Mouse (Mus musculus): ENCODE results near the gene Pah. TPM values are rescaled to one million over a fixed set of nuclear protein-coding genes. Genes with fewer than 3 reads are reported as not detected.

Gene Pah
- polyA plus RNA-seq (2012; fragmentation: generic; extraction: Trizol) = not detected
- long read RNA-seq, experiment 1 = 0 reads
- long read RNA-seq, experiment 2 = 0 reads

DNA sequence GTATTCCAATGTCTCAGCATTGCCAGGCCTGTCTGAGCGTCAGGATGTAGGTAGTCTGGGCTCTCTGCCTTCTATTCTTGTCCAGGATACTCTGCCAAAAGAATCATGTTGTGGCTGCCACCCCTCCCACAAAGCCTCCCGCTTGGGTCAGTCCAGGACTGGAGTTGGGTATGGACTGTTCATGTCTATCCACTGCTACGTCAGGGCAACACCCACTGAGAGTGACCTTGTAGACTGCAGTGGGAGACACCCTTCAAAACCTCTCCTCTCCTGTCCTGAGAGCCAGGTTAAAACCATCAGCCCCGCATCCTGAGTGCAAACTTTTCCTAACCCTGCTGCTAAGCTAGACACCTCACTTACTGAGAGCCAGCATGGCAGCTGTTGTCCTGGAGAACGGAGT lies at the start of gene Pah:
Gene Pah (plus strand): TSS at position 150 of the 400 bp plus-strand sequence.
- no peaks in the 10 kb centered on the region for H3K27me3 ChIP-seq (ENCODE audit: control insufficient read depth, insufficient read depth, insufficient read length)
- no peak within 1 kb of the TSS for H3K4me3 ChIP-seq (ENCODE audit: insufficient read depth, poor library complexity, severe bottlenecking)
- no peaks in the 10 kb centered on the region for H3K79me2 ChIP-seq (ENCODE audit: control insufficient read depth, insufficient read depth)
- no peaks in the 10 kb centered on the region for H3K36me3 ChIP-seq (ENCODE audit: control insufficient read depth, insufficient read depth)
- no peak within 1 kb of the TSS for H3ac ChIP-seq (ENCODE audit: control insufficient read depth, insufficient read length, low read depth)
- TF ChIP-seq CTCF (IDR thresholded peaks at IDR 0.05; ENCODE audit: control insufficient read depth, insufficient read depth, insufficient read length) (no peak), USF1 (IDR thresholded peaks at IDR 0.05; ENCODE audit: low read depth) (no peak), MYOD1 (IDR thresholded peaks at IDR 0.05; ENCODE audit: control insufficient read depth, insufficient read length, low read depth) (no peak)
- no peaks in the 10 kb centered on the region for H3K79me3 ChIP-seq (ENCODE audit: low read depth)

DNA sequence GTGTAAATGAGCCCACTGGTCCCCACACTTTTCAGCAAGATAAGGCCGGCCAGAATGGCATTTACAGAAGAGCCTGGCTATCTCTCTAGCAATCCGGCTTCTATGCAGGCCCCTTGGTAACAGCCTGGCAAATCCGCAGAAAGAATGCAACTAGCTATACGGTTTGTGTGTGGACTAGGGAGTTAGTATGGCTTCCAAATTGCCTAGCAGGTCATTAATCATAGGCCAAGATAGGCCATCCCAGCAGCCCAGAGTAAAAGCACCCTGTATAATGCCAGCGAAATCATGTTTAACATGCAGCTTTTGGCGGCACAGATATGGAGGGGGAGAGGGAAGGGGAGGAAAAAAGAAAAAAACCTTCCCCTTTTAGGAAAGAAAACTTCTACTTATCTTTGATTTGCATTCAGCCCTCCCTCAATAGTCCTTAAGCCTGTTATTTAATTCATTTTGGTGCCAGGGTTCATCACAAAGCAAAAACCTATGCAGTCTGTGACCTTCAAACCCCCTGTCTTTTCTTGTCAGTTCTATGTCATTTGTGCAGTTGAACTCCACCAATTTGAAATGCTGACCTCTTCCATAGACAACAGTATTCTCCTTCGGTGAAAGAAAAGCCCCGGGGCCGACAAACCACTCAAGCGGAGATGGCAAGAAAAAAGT lies 48.0 kb upstream of the Pah start:
- Histone ChIP-seq H3K79me3 (ENCODE audit: low read depth) (no peaks in the 10 kb centered on the region), H3K4me3 (ENCODE audit: insufficient read depth, poor library complexity, severe bottlenecking) (no peak overlapping the region), H3K79me2 (ENCODE audit: control insufficient read depth, insufficient read depth) (no peaks in the 10 kb centered on the region), H3ac (ENCODE audit: control insufficient read depth, insufficient read length, low read depth) (no peak overlapping the region), H3K36me3 (ENCODE audit: control insufficient read depth, insufficient read depth) (no peaks in the 10 kb centered on the region), H3K27me3 (ENCODE audit: control insufficient read depth, insufficient read depth, insufficient read length) (no peaks in the 10 kb centered on the region)
- TF ChIP-seq MYOG (IDR thresholded peaks at IDR 0.05; ENCODE audit: control insufficient read depth, extremely low read depth, insufficient read length) (no peak), FOSL1 (IDR thresholded peaks at IDR 0.05; ENCODE audit: insufficient read depth, low read length, poor library complexity, severe bottlenecking) (no peak), CEBPB (IDR thresholded peaks at IDR 0.05; ENCODE audit: low read depth) (no peak), MYOD1 (IDR thresholded peaks at IDR 0.05; ENCODE audit: control insufficient read depth, insufficient read length, low read depth) (no peak), CTCF (IDR thresholded peaks at IDR 0.05; ENCODE audit: control insufficient read depth, insufficient read depth, insufficient read length) (no peak), USF1 (IDR thresholded peaks at IDR 0.05; ENCODE audit: low read depth) (no peak), MAX (IDR thresholded peaks at IDR 0.05) (no peak)

GRCm38 (mm10) chr10:87474971-87475370 lies 46.6 kb upstream of the Pah start:
- Histone ChIP-seq H3K36me3 (ENCODE audit: control insufficient read depth, insufficient read depth) (no peaks in the 10 kb centered on the region), H3K4me3 (ENCODE audit: insufficient read depth, poor library complexity, severe bottlenecking) (no peak overlapping the region), H3K27me3 (ENCODE audit: control insufficient read depth, insufficient read depth, insufficient read length) (no peaks in the 10 kb centered on the region), H3K79me3 (ENCODE audit: low read depth) (no peaks in the 10 kb centered on the region), H3ac (ENCODE audit: control insufficient read depth, insufficient read length, low read depth) (no peak overlapping the region), H3K79me2 (ENCODE audit: control insufficient read depth, insufficient read depth) (no peaks in the 10 kb centered on the region)
- no peak for TF ChIP-seq MYOG (IDR thresholded peaks at IDR 0.05; ENCODE audit: control insufficient read depth, extremely low read depth, insufficient read length)
- no peak for TF ChIP-seq CTCF (IDR thresholded peaks at IDR 0.05; ENCODE audit: control insufficient read depth, insufficient read depth, insufficient read length)
- no peak for TF ChIP-seq MYOD1 (IDR thresholded peaks at IDR 0.05; ENCODE audit: control insufficient read depth, insufficient read length, low read depth)
- TF ChIP-seq CEBPB (IDR thresholded peaks at IDR 0.05; ENCODE audit: low read depth) = no peak
- TF ChIP-seq USF1 (IDR thresholded peaks at IDR 0.05; ENCODE audit: low read depth) = no peak
- TF ChIP-seq MAX (IDR thresholded peaks at IDR 0.05) = no peak
- TF ChIP-seq FOSL1 (IDR thresholded peaks at IDR 0.05; ENCODE audit: insufficient read depth, low read length, poor library complexity, severe bottlenecking) = no peak

- no peaks in the 10 kb centered on the region for H3K79me2 ChIP-seq (ENCODE audit: control insufficient read depth, insufficient read depth)
- H3K36me3 ChIP-seq (ENCODE audit: control insufficient read depth, insufficient read depth) = no peaks in the 10 kb centered on the region
- H3K27me3 ChIP-seq (ENCODE audit: control insufficient read depth, insufficient read depth, insufficient read length) = no peaks in the 10 kb centered on the region
- H3K79me3 ChIP-seq (ENCODE audit: low read depth) = no peaks in the 10 kb centered on the region
- TF ChIP-seq MYOD1 (IDR thresholded peaks at IDR 0.05; ENCODE audit: control insufficient read depth, insufficient read length, low read depth) = no peak
- TF ChIP-seq USF1 (IDR thresholded peaks at IDR 0.05; ENCODE audit: low read depth) = no peak
- no peak for TF ChIP-seq CEBPB (IDR thresholded peaks at IDR 0.05; ENCODE audit: low read depth)
- TF ChIP-seq MAX (IDR thresholded peaks at IDR 0.05) = no peak
- no peak for TF ChIP-seq CTCF (IDR thresholded peaks at IDR 0.05; ENCODE audit: control insufficient read depth, insufficient read depth, insufficient read length)
- no peak for TF ChIP-seq FOSL1 (IDR thresholded peaks at IDR 0.05; ENCODE audit: insufficient read depth, low read length, poor library complexity, severe bottlenecking)
- no peak for TF ChIP-seq MYOG (IDR thresholded peaks at IDR 0.05; ENCODE audit: control insufficient read depth, extremely low read depth, insufficient read length)
- no peak overlapping the region for H3ac ChIP-seq (ENCODE audit: control insufficient read depth, insufficient read length, low read depth)
- H3K4me3 ChIP-seq (ENCODE audit: insufficient read depth, poor library complexity, severe bottlenecking) = no peak overlapping the region
These were observed 43.7 kb upstream of the Pah start for GRCm38 (mm10) chr10:87477895-87478294.

DNA sequence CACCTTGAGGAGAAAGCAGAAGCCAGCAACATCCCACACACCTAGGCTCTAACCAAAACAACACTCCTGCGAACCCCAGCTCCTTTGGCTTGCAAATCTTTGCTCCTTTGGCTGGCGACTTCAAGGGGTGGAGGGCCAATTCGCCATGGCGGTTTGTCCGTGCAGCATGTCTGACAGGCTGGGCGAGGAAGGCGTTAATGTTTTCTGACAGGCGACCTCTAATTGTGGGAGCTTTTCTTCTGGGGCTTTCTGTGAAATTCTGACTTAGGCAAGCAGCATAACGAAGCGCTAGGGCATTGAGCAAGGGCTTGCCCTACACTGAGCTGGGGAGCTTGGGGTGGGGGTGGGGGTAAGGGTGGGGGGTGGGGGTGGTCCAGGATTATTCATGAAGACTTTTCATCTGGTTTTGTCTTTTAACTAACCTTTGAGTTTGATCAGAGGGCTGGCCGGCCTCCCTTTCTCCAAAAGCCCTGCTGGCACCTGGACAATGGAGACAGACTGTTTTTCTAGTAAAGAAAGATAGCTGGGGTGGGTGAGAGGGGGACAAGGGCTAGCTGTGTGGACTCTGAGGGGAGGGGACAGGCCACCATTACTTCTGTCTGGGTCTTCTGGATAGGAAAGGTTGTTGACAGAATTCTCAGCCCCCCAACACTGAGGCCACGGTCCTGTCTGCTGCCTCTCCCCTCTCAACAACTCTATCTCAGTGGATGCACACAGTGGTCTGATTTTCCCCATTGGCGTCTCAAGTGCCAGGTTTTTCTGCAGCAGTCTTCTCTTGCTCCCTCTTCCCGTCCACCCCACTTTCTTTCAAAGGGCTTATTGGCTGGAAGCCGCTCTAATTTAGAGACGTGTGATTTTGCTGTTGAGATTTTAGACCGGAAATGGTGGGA lies 36.5 kb upstream of the Pah start:
- H3K4me3 ChIP-seq (ENCODE audit: insufficient read depth, poor library complexity, severe bottlenecking) = no peak overlapping the region
- H3K79me2 ChIP-seq (ENCODE audit: control insufficient read depth, insufficient read depth) = no peaks in the 10 kb centered on the region
- no peaks in the 10 kb centered on the region for H3K36me3 ChIP-seq (ENCODE audit: control insufficient read depth, insufficient read depth)
- no peaks in the 10 kb centered on the region for H3K79me3 ChIP-seq (ENCODE audit: low read depth)
- peaks cover 17% of the 10 kb centered on the region for H3K27me3 ChIP-seq (ENCODE audit: control insufficient read depth, insufficient read depth, insufficient read length)
- no peak for TF ChIP-seq USF1 (IDR thresholded peaks at IDR 0.05; ENCODE audit: low read depth)
- H3ac ChIP-seq (ENCODE audit: control insufficient read depth, insufficient read length, low read depth) = no peak overlapping the region
